Mouse (Mus musculus) myocyte (in vitro differentiated cells): ENCODE measurements around the gene Orc5. TPM values are rescaled to one million over a fixed set of nuclear protein-coding genes. Genes with fewer than 3 reads are reported as not detected.

Experiments
- H3K27me3 ChIP-seq: one replicate; pipeline ENCODE4 v1.6.1; 2011; ENCODE audit not compliant: control insufficient read depth, insufficient read depth, insufficient read length
- H3K36me3 ChIP-seq: one replicate; pipeline ENCODE4 v1.6.1; 2011; ENCODE audit not compliant: control insufficient read depth, insufficient read depth
- H3K4me2 ChIP-seq: one replicate; pipeline ENCODE4 v1.6.1; 2011; ENCODE audit warnings: low read depth, control low read depth
- H3K4me3 ChIP-seq: one replicate; pipeline ENCODE4 v1.5.1; 2011; ENCODE audit warnings: mild to moderate bottlenecking, control low read depth, moderate library complexity
- H3K79me2 ChIP-seq: one replicate; pipeline ENCODE4 v1.6.1; 2011; ENCODE audit not compliant: control insufficient read depth, insufficient read depth
- H3ac ChIP-seq: one replicate; pipeline ENCODE4 v1.6.1; 2011; ENCODE audit not compliant: control insufficient read depth, insufficient read length
- CEBPB ChIP-seq: IDR thresholded peaks from 2 replicates; pipeline ENCODE4 v1.6.1; 2011; ENCODE audit warnings: mild to moderate bottlenecking, moderate library complexity; ENCODE audit not compliant: poor library complexity, insufficient read depth, severe bottlenecking
- E2F4 ChIP-seq: IDR thresholded peaks from one replicate; pipeline ENCODE4 v1.6.1; 2011; ENCODE audit warnings: mild to moderate bottlenecking, control low read depth, moderate library complexity; ENCODE audit not compliant: insufficient read depth
- MAX ChIP-seq: IDR thresholded peaks from one replicate; pipeline ENCODE4 v1.6.1; 2011; ENCODE audit warnings: low read depth, mild to moderate bottlenecking, control low read depth
- MYOD1 ChIP-seq, 3 experiments: IDR thresholded peaks; one replicate each; pipeline ENCODE4 v1.6.1; 2011; ENCODE audit warnings: control low read depth in 2 of 3, low read depth in 2 of 3, mild to moderate bottlenecking in 2 of 3, moderate library complexity in 1 of 3; ENCODE audit not compliant: insufficient read length in 2 of 3, control insufficient read depth in 1 of 3
- MYOG ChIP-seq, 3 experiments: IDR thresholded peaks; one replicate each; pipeline ENCODE4 v1.6.1; 2011; ENCODE audit warnings: control low read depth in 2 of 3, low read depth in 2 of 3, mild to moderate bottlenecking in 2 of 3; ENCODE audit not compliant: insufficient read length in 2 of 3, control insufficient read depth in 1 of 3, insufficient read depth in 1 of 3
- POLR2A ChIP-seq: IDR thresholded peaks from one replicate; pipeline ENCODE4 v1.6.1; 2011; ENCODE audit warnings: low read depth, mild to moderate bottlenecking, control low read depth, moderate library complexity; ENCODE audit not compliant: insufficient read length
- POLR2AphosphoS2 ChIP-seq: IDR thresholded peaks from one replicate; pipeline ENCODE4 v1.6.1; 2011; ENCODE audit warnings: low read depth, control low read depth; ENCODE audit not compliant: insufficient read length
- REST ChIP-seq: IDR thresholded peaks from one replicate; pipeline ENCODE4 v1.6.1; 2011; ENCODE audit warnings: mild to moderate bottlenecking, control low read depth, moderate library complexity; ENCODE audit not compliant: insufficient read depth, insufficient read length
- SRF ChIP-seq: IDR thresholded peaks from one replicate; pipeline ENCODE4 v1.6.1; 2011; ENCODE audit warnings: low read depth; ENCODE audit not compliant: control insufficient read depth, insufficient read length
- TCF12 ChIP-seq: IDR thresholded peaks from one replicate; pipeline ENCODE4 v1.6.1; 2011; ENCODE audit warnings: mild to moderate bottlenecking, control low read depth; ENCODE audit not compliant: poor library complexity, insufficient read depth, severe bottlenecking
- TCF3 ChIP-seq: IDR thresholded peaks from one replicate; pipeline ENCODE4 v1.6.1; 2011; ENCODE audit warnings: low read depth, control low read depth; ENCODE audit not compliant: insufficient read length
- USF1 ChIP-seq: IDR thresholded peaks from one replicate; pipeline ENCODE4 v1.6.1; 2011; ENCODE audit warnings: low read depth, mild to moderate bottlenecking, control low read depth, moderate library complexity
- polyA plus RNA-seq: library from polyadenylated mRNA; unstranded; fragments of >200 nt; fragmentation: generic; extraction: Trizol; gene quantifications from one replicate; pipeline ENCODE4 v1.2.1, GENCODE M21; 2012; ENCODE audit warnings: missing spikeins

Orc5 gene
- polyA plus RNA-seq: 9.5 TPM

- peak within 1 kb of the TSS; percentile 78 for H3K4me2 ChIP-seq
- no peaks in the 10 kb centered on the region for H3K27me3 ChIP-seq
- peaks cover 13% of the 10 kb centered on the region for H3K79me2 ChIP-seq
- TF ChIP-seq MYOD1 (IDR thresholded peaks at IDR 0.05; ENCODE audit: control insufficient read depth in 1 of 3, insufficient read length in 2 of 3, low read depth in 2 of 3): peak in 2 of 3 experiments; percentile 36 to 76
- no peak for TF ChIP-seq TCF12
- no peak for TF ChIP-seq USF1
- TF ChIP-seq POLR2AphosphoS2: peak; percentile 96
- peak; percentile 97 for TF ChIP-seq POLR2A
- TF ChIP-seq SRF: no peak
- peak in 1 of 3 experiments; percentile 74 for TF ChIP-seq MYOG (IDR thresholded peaks at IDR 0.05; ENCODE audit: control insufficient read depth in 1 of 3, insufficient read depth in 1 of 3, insufficient read length in 2 of 3, low read depth in 2 of 3)
- TF ChIP-seq E2F4: no peak
- no peak for TF ChIP-seq REST
- TF ChIP-seq CEBPB: no peak
- TF ChIP-seq MAX: no peak
- no peak for TF ChIP-seq TCF3
- peak within 1 kb of the TSS; percentile 18 for H3ac ChIP-seq
- H3K36me3 ChIP-seq: peaks cover 17% of the 10 kb centered on the region
- H3K4me3 ChIP-seq: peak within 1 kb of the TSS; percentile 93
These were observed at the start of gene Orc5 for GRCm38 (mm10) chr5:22550033-22550551. Orc5 (minus strand) TSS chr5:22550429.

GRCm38 (mm10) chr5:22596981-22597380 lies 46.8 kb upstream of the Orc5 start:
- H3K79me2 ChIP-seq: no peaks in the 10 kb centered on the region
- H3K27me3 ChIP-seq: no peaks in the 10 kb centered on the region
- peak overlapping the region; percentile 32 for H3K4me2 ChIP-seq
- H3ac ChIP-seq: no peak overlapping the region
- H3K36me3 ChIP-seq: no peaks in the 10 kb centered on the region
- TF ChIP-seq REST (no peak), CEBPB (peak; percentile 72; the same call in 1 of the 2 replicates), POLR2AphosphoS2 (no peak), E2F4 (no peak)
- H3K4me3 ChIP-seq: no peak overlapping the region

DNA sequence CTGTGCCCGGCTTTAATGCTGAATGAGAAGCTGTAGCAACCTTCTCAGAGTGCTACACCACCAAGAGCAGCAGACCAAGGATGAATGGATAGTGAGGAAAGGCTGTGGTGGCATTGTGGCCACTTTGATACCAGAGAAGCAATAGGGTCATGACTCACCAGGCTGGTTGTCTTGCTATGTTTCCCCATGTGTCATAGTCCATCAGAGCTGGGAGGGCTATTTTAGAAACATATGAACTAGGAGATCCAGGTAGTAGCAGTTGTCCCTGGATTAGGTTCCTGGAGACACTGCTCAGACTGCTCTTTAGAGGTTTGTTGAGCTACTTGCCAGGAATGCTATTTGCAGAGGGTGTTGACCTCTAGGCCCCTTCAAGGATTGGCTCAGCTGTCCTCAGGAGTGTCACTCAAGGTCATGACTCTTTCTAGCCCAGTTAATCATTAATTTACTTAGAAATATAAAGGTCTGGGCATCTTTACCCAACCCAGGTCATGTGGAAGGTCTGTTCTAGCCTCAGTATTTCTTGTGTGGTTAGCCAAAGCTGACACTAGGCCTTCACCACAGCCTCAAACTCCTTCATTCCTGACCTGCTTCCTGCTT lies 39.2 kb upstream of the Orc5 start:
- peak; percentile 51 for TF ChIP-seq TCF12
- TF ChIP-seq MYOG (IDR thresholded peaks at IDR 0.05; ENCODE audit: control insufficient read depth in 1 of 3, insufficient read depth in 1 of 3, insufficient read length in 2 of 3, low read depth in 2 of 3): peak in 1 of 3 experiments; percentile 46
- peak; percentile 63 to 85 (median 65) for TF ChIP-seq MYOD1 (IDR thresholded peaks at IDR 0.05; ENCODE audit: control insufficient read depth in 1 of 3, insufficient read length in 2 of 3, low read depth in 2 of 3)
- TF ChIP-seq USF1: no peak
- TF ChIP-seq CEBPB: no peak
- H3K4me3 ChIP-seq: no peak overlapping the region
- no peak overlapping the region for H3K4me2 ChIP-seq
- H3ac ChIP-seq: no peak overlapping the region
- H3K79me2 ChIP-seq: no peaks in the 10 kb centered on the region
- no peaks in the 10 kb centered on the region for H3K27me3 ChIP-seq
- H3K36me3 ChIP-seq: no peaks in the 10 kb centered on the region

GRCm38 (mm10) chr5:22587492-22587891 lies 37.3 kb upstream of the Orc5 start:
- no peak overlapping the region for H3ac ChIP-seq
- H3K4me2 ChIP-seq: no peak overlapping the region
- H3K36me3 ChIP-seq: no peaks in the 10 kb centered on the region
- H3K27me3 ChIP-seq: no peaks in the 10 kb centered on the region
- no peak overlapping the region for H3K4me3 ChIP-seq
- H3K79me2 ChIP-seq: no peaks in the 10 kb centered on the region
- TF ChIP-seq POLR2A (no peak), MYOD1 (IDR thresholded peaks at IDR 0.05; ENCODE audit: control insufficient read depth in 1 of 3, insufficient read length in 2 of 3, low read depth in 2 of 3) (no peak), E2F4 (no peak), POLR2AphosphoS2 (no peak), SRF (no peak), REST (no peak), CEBPB (no peak), TCF12 (no peak), USF1 (no peak), MYOG (IDR thresholded peaks at IDR 0.05; ENCODE audit: control insufficient read depth in 1 of 3, insufficient read depth in 1 of 3, insufficient read length in 2 of 3, low read depth in 2 of 3) (no peak), TCF3 (no peak), MAX (no peak)

GRCm38 (mm10) chr5:22584556-22584955 lies 34.3 kb upstream of the Orc5 start:
- Histone ChIP-seq H3K27me3 (no peaks in the 10 kb centered on the region), H3K79me2 (no peaks in the 10 kb centered on the region), H3ac (no peak overlapping the region), H3K4me3 (no peak overlapping the region), H3K36me3 (no peaks in the 10 kb centered on the region), H3K4me2 (no peak overlapping the region)
- TF ChIP-seq CEBPB: no peak
- TF ChIP-seq MYOD1 (IDR thresholded peaks at IDR 0.05; ENCODE audit: control insufficient read depth in 1 of 3, insufficient read length in 2 of 3, low read depth in 2 of 3): no peak
- TF ChIP-seq TCF12: no peak
- no peak for TF ChIP-seq SRF
- TF ChIP-seq MAX: no peak
- no peak for TF ChIP-seq TCF3
- TF ChIP-seq REST: no peak
- TF ChIP-seq E2F4: no peak
